Mouse (Mus musculus): Measurements from ENCODE around the gene Galnt18. TPM values are rescaled to one million over a fixed set of nuclear protein-coding genes. Genes with fewer than 3 reads are reported as not detected.

Gene Galnt18
- polyA plus RNA-seq, 1 experiment from 2014 or later: 35.6 TPM

DNA sequence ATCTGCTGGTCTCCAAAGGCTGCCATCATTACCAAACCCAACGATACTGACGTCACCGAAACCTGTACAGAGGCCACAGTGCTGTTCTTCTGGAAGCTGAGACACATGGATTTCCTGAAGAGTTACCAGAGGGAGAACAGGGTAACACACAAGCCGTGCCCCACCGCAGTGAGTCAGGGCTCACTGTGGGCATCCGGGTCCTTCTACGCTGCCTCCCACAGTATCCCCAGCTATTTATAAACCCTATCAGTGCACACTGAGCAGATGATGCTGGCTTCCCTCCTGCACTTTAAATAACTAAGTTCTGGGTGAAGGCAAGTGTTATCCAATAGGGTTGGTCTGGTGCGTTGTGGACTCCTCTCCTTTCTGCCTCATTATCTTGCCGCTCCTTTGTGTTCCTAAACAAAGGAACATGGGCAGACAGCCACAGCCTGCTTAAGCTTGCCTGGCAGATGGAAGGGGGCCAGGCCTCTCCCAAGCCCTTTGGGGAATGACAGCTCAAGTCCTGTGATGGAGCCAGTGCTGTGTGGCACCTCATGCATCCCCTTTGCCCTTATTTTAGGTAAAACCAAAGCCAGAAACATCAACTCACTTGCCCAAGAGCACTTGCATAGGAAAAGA, 87.0 kb downstream of the Galnt18 start:
- H3K9ac ChIP-seq (ENCODE audit: low read length): no peak overlapping the region
- H3K4me1 ChIP-seq (ENCODE audit: control insufficient read depth, insufficient read depth, low read length): no peaks in the 10 kb centered on the region
- H3K4me3 ChIP-seq (replicated peaks; ENCODE audit: low read length): no peak overlapping the region
- H3K27ac ChIP-seq (ENCODE audit: low read length): no peak overlapping the region
- H3K27me3 ChIP-seq (ENCODE audit: control insufficient read depth, insufficient read depth, low read length): no peaks in the 10 kb centered on the region
- H3K36me3 ChIP-seq (ENCODE audit: control insufficient read depth, insufficient read depth, low read length): no peaks in the 10 kb centered on the region
- no peak overlapping the region for H3K4me2 ChIP-seq (ENCODE audit: low read depth, low read length)
- ATAC-seq (ENCODE audit: insufficient read depth, low FRiP score): no peak
- H3K9me3 ChIP-seq (replicated peaks; ENCODE audit: control insufficient read depth, low read length): no peaks in the 10 kb centered on the region
- 83% methylated on average over 9 of the region's 9 CpGs for WGBS

DNA sequence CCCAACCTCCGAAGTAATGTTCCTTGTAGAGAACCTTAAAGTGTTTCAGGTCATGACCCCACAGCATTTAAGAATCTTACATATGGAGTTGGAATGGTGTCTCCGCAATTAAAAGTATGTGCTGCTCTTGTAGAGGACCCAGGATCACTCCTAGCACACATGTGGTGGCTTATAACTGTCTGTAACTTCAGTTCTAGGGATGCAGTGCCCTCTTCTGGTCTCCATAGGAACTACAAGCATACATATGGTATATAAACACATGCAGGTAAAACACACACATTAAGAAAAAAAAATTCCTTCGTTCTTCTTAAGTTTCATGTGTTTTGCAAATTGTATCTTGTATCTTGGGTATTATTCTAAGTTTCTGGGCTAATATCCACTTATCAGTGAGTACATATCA, 99.7 kb downstream of the Galnt18 start:
- ATAC-seq (ENCODE audit: insufficient read depth, low FRiP score): no peak
- no peaks in the 10 kb centered on the region for H3K27me3 ChIP-seq (ENCODE audit: control insufficient read depth, insufficient read depth, low read length)
- 92% methylated on average over 3 of the region's 3 CpGs for WGBS

DNA sequence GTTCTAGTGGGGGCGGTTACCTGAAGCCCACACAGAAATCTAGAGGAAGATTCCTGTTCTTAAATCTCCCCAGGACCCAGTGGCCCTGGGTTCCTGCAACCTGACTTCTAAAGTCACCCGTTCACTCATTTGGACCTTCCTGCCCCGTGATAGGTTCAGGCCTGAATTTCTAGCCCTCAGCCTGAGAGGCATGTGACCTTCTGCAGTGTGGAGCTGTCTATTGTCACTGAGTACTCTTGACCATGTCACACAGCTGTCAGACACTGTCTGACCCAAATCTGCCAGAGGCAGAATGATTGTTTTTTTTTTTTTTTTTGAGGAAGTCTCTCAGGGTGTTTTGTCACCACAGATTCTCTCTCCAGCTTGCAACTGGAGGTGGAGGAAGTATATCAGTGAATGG, 103.3 kb downstream of the Galnt18 start:
- no peaks in the 10 kb centered on the region for H3K27me3 ChIP-seq (ENCODE audit: control insufficient read depth, insufficient read depth, low read length)
- H3K36me3 ChIP-seq (ENCODE audit: control insufficient read depth, insufficient read depth, low read length): no peaks in the 10 kb centered on the region
- no peak overlapping the region for H3K4me3 ChIP-seq (replicated peaks; ENCODE audit: low read length)
- ATAC-seq (ENCODE audit: insufficient read depth, low FRiP score): no peak
- H3K9me3 ChIP-seq (replicated peaks; ENCODE audit: control insufficient read depth, low read length): no peaks in the 10 kb centered on the region
- no peak overlapping the region for H3K9ac ChIP-seq (ENCODE audit: low read length)
- no peaks in the 10 kb centered on the region for H3K4me1 ChIP-seq (ENCODE audit: control insufficient read depth, insufficient read depth, low read length)
- 80% methylated on average over 3 of the region's 3 CpGs for WGBS
- H3K27ac ChIP-seq (ENCODE audit: low read length): no peak overlapping the region
- no peak overlapping the region for H3K4me2 ChIP-seq (ENCODE audit: low read depth, low read length)

More for the DNA sequence above, 99.7 kb downstream of the Galnt18 start:
- Histone ChIP-seq H3K4me2 (ENCODE audit: low read depth, low read length) (no peak overlapping the region), H3K36me3 (ENCODE audit: control insufficient read depth, insufficient read depth, low read length) (no peaks in the 10 kb centered on the region), H3K9ac (ENCODE audit: low read length) (no peak overlapping the region), H3K4me3 (replicated peaks; ENCODE audit: low read length) (no peak overlapping the region), H3K4me1 (ENCODE audit: control insufficient read depth, insufficient read depth, low read length) (no peaks in the 10 kb centered on the region), H3K27ac (ENCODE audit: low read length) (no peak overlapping the region), H3K9me3 (replicated peaks; ENCODE audit: control insufficient read depth, low read length) (no peaks in the 10 kb centered on the region)

DNA sequence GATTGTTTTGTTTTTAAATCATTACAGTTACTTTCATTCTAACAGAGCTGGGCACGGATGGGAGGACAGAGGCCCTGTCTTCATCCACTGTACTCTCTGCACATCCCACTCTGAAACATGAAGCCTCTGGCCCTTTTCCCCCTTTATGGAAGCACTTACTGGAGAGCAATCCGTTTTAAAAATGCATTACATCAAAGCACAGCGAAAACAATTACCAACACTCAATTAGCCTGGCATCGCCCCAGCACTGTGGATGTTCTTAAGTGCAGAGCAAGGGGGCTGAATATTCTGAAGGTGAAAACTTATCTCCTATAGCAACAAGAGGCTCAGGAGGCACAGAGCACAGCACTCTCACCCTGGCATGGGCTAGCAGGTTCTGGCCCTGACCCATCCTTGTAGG, 107.3 kb downstream of the Galnt18 start:
- H3K27me3 ChIP-seq (ENCODE audit: control insufficient read depth, insufficient read depth, low read length): no peaks in the 10 kb centered on the region
- no peak overlapping the region for H3K4me2 ChIP-seq (ENCODE audit: low read depth, low read length)
- no peak overlapping the region for H3K4me3 ChIP-seq (replicated peaks; ENCODE audit: low read length)
- WGBS: 58% methylated on average over 4 of the region's 4 CpGs
- no peaks in the 10 kb centered on the region for H3K9me3 ChIP-seq (replicated peaks; ENCODE audit: control insufficient read depth, low read length)
- H3K9ac ChIP-seq (ENCODE audit: low read length): no peak overlapping the region
- H3K36me3 ChIP-seq (ENCODE audit: control insufficient read depth, insufficient read depth, low read length): no peaks in the 10 kb centered on the region
- no peak for ATAC-seq (ENCODE audit: insufficient read depth, low FRiP score)
- no peaks in the 10 kb centered on the region for H3K4me1 ChIP-seq (ENCODE audit: control insufficient read depth, insufficient read depth, low read length)
- no peak overlapping the region for H3K27ac ChIP-seq (ENCODE audit: low read length)

DNA sequence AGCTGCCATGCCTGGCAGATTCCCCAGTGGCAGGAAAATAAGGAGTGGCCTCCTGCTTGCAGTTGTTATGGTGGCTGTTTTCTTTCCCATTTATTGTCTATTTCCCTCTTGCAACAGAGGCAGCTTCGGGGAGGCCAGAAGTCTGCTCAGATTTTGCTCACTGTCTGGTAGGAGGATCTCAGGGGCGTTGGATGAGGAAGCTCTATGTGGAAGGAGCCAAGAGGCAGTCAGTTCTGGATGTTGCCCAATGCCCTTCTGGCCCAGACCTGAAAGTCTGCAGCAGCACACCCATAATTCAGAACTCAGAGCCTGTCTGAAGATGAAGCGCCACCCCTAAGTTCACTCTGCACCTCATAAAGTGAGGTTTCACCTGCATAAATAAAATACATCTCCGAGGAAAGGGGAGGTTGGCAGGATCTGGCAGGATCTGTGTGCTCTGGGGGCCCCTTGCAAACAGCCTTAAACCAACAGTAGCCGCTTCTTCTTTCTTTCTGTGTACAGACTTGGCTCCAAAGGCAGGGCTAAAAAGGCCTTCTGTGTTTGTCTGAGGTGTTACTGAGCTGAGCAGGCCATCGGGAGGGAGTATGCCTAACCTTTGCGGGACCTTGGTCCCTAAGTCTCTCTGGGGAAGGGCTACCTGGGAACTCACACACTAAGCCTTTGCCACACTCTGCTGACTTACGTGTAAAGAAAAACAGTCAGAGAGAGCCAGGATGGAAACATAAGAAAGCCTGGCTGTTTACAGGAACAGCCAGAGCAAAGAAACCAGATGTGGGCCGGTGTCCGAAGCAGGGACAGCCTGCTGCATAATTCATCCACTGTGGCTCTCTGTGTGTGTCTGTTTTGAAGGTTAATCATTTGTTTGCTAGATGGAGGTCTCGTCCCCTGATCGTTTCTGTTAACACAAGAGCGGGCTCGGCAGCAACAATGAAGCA, 116.4 kb downstream of the Galnt18 start:
- Histone ChIP-seq H3K4me2 (ENCODE audit: low read depth, low read length) (no peak overlapping the region), H3K27ac (ENCODE audit: low read length) (peak overlapping the region; percentile 70; the same call in 1 of the 2 replicates), H3K9me3 (replicated peaks; ENCODE audit: control insufficient read depth, low read length) (no peaks in the 10 kb centered on the region), H3K36me3 (ENCODE audit: control insufficient read depth, insufficient read depth, low read length) (no peaks in the 10 kb centered on the region), H3K9ac (ENCODE audit: low read length) (peak overlapping the region; percentile 54), H3K27me3 (ENCODE audit: control insufficient read depth, insufficient read depth, low read length) (no peaks in the 10 kb centered on the region), H3K4me3 (replicated peaks; ENCODE audit: low read length) (no peak overlapping the region), H3K4me1 (ENCODE audit: control insufficient read depth, insufficient read depth, low read length) (peaks cover 18% of the 10 kb centered on the region)
- peak; percentile 50; the same call in 1 of the 2 replicates for ATAC-seq (ENCODE audit: insufficient read depth, low FRiP score)
- WGBS: 31% methylated on average over 14 of the region's 14 CpGs

DNA sequence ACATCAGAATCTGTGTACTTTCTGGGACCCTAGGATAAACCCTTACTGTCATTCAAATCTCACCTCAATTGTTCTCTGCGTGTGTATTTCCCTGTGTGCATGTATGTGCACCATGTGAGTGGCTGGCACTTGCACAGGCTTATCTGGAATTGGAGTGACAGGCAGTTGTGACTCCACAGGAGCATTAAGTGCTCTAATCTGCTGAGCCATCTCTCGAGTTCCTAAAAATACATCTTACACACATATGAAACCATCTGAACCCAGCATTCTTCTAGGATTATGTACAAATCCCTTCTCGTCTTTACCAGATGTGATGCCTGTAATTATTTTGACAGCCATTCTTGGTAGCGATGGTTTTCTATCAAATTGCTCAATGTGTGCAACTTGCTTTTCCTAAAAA, 121.2 kb downstream of the Galnt18 start:
- WGBS: 61% methylated on average over 4 of the region's 4 CpGs

DNA sequence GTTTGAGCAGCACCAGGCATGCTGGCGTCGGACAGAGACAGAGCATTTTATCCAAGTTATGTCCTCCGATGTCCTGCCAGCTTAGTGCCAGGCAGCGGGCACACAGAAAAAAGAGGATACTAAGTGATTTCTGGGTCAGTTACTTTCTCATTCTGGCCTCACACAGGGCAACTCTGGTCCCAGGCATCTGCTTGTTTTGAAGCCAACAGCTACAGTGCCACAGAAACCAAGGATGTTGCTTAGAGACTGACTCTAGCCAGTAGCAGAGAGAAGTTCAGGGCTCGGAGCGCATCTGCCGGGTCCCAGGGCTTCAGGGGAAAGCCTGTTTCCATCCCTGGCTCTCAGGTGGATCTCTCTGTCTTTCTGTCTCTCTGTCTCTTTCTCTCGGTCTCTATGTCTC, 124.8 kb downstream of the Galnt18 start:
- no peaks in the 10 kb centered on the region for H3K4me1 ChIP-seq (ENCODE audit: control insufficient read depth, insufficient read depth, low read length)
- H3K27me3 ChIP-seq (ENCODE audit: control insufficient read depth, insufficient read depth, low read length): no peaks in the 10 kb centered on the region
- H3K36me3 ChIP-seq (ENCODE audit: control insufficient read depth, insufficient read depth, low read length): no peaks in the 10 kb centered on the region
- no peak overlapping the region for H3K27ac ChIP-seq (ENCODE audit: low read length)
- WGBS: 85% methylated on average over 8 of the region's 8 CpGs
- no peak overlapping the region for H3K4me3 ChIP-seq (replicated peaks; ENCODE audit: low read length)
- H3K9ac ChIP-seq (ENCODE audit: low read length): no peak overlapping the region
- H3K9me3 ChIP-seq (replicated peaks; ENCODE audit: control insufficient read depth, low read length): no peaks in the 10 kb centered on the region
- ATAC-seq (ENCODE audit: insufficient read depth, low FRiP score): no peak
- no peak overlapping the region for H3K4me2 ChIP-seq (ENCODE audit: low read depth, low read length)

More for the DNA sequence above, 121.2 kb downstream of the Galnt18 start:
- Histone ChIP-seq H3K36me3 (ENCODE audit: control insufficient read depth, insufficient read depth, low read length) (no peaks in the 10 kb centered on the region), H3K4me3 (replicated peaks; ENCODE audit: low read length) (no peak overlapping the region), H3K27me3 (ENCODE audit: control insufficient read depth, insufficient read depth, low read length) (no peaks in the 10 kb centered on the region), H3K27ac (ENCODE audit: low read length) (no peak overlapping the region), H3K4me1 (ENCODE audit: control insufficient read depth, insufficient read depth, low read length) (peaks cover 11% of the 10 kb centered on the region), H3K9ac (ENCODE audit: low read length) (no peak overlapping the region), H3K9me3 (replicated peaks; ENCODE audit: control insufficient read depth, low read length) (no peaks in the 10 kb centered on the region), H3K4me2 (ENCODE audit: low read depth, low read length) (no peak overlapping the region)
- ATAC-seq (ENCODE audit: insufficient read depth, low FRiP score): no peak

DNA sequence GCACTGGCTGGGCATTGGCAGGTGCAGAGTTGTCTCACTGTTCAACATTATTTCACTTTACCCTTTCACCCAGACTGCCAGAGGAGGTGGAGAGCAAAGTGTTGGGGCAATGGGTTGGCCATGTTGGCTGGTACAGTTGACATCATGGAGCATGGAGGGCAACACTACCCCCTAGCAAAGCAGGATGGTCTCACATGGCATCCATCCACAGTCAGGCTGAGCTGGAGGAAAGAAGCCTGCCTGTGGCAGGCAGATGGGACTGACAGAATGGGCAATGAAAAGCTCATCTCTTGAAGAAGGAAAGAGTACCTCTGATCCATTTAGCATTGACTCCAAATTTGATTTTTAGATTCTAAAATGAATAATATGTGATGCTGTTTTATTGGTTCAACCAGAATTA, 125.3 kb downstream of the Galnt18 start:
- ATAC-seq (ENCODE audit: insufficient read depth, low FRiP score): no peak
- H3K9ac ChIP-seq (ENCODE audit: low read length): no peak overlapping the region

DNA sequence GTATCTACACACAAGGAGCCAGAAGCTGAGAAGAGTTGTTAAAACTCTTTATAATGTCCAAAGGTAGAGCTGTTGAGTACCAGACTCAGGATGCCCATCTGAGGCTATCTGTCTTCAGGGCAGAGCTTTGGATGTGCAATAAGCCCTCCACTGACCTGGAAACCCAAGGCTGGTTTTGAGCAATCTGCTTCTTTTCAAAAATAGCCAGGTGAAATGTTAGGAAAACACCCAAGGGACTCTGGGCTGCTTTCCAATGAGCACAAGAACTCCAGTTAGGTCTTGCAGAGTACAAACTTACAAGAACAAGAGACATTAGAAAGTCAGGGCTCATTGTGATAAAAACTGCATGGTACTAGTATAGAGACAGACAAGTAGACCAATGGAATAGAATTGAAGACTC, 135.4 kb downstream of the Galnt18 start:
- H3K9me3 ChIP-seq (replicated peaks; ENCODE audit: control insufficient read depth, low read length): no peaks in the 10 kb centered on the region

More for the DNA sequence above, 125.3 kb downstream of the Galnt18 start:
- Histone ChIP-seq H3K9me3 (replicated peaks; ENCODE audit: control insufficient read depth, low read length) (no peaks in the 10 kb centered on the region), H3K27ac (ENCODE audit: low read length) (no peak overlapping the region), H3K36me3 (ENCODE audit: control insufficient read depth, insufficient read depth, low read length) (no peaks in the 10 kb centered on the region), H3K4me3 (replicated peaks; ENCODE audit: low read length) (no peak overlapping the region), H3K4me1 (ENCODE audit: control insufficient read depth, insufficient read depth, low read length) (no peaks in the 10 kb centered on the region), H3K27me3 (ENCODE audit: control insufficient read depth, insufficient read depth, low read length) (no peaks in the 10 kb centered on the region), H3K4me2 (ENCODE audit: low read depth, low read length) (no peak overlapping the region)

More for the DNA sequence above, 135.4 kb downstream of the Galnt18 start:
- no peak overlapping the region for H3K27ac ChIP-seq (ENCODE audit: low read length)
- H3K4me1 ChIP-seq (ENCODE audit: control insufficient read depth, insufficient read depth, low read length): no peaks in the 10 kb centered on the region
- no peak for ATAC-seq (ENCODE audit: insufficient read depth, low FRiP score)
- no peaks in the 10 kb centered on the region for H3K27me3 ChIP-seq (ENCODE audit: control insufficient read depth, insufficient read depth, low read length)
- H3K9ac ChIP-seq (ENCODE audit: low read length): no peak overlapping the region
- H3K36me3 ChIP-seq (ENCODE audit: control insufficient read depth, insufficient read depth, low read length): no peaks in the 10 kb centered on the region
- H3K4me2 ChIP-seq (ENCODE audit: low read depth, low read length): no peak overlapping the region
- H3K4me3 ChIP-seq (replicated peaks; ENCODE audit: low read length): no peak overlapping the region
